Mouse (Mus musculus) monocyte, adult 5-6 weeks (primary cell): Measurements from ENCODE around the gene Calm4. TPM values are rescaled to one million over a fixed set of nuclear protein-coding genes. Genes with fewer than 3 reads are reported as not detected.

Experiments used
- total RNA-seq: library from RNA; stranded (forward); fragments of 200-1000, 200-491, 200-594 nt; gene quantifications from 3 replicates; pipeline ENCODE4 v1.2.3, GENCODE M21; 2017

Gene Calm4
- total RNA-seq, 1 experiment from 2014 or later = not detected

Other genes with a start within 250 kb of the Calm4 start
- 40.1 to 94.3 TPM (median 40.6 TPM) in 3 replicates for gene Fam208b, start 226.6 kb upstream of the Calm4 start, total RNA-seq
- 11.3 to 47.5 TPM (median 22.3 TPM) in 3 replicates for gene Asb13, start 203.7 kb upstream of the Calm4 start, total RNA-seq
- not detected in 3 replicates for gene Calml3, start 33.4 kb upstream of the Calm4 start, total RNA-seq
- not detected in 3 replicates for gene Calm5, start 16.4 kb downstream of the Calm4 start, total RNA-seq
- gene Net1, start 80.5 kb downstream of the Calm4 start, total RNA-seq = 24.7 to 34.8 TPM (median 25.9 TPM) in 3 replicates
- gene Tubal3, start 80.5 kb downstream of the Calm4 start, total RNA-seq = not detected in 3 replicates
- gene Ucn3, start 107.6 kb downstream of the Calm4 start, total RNA-seq = not detected in 3 replicates
- not detected in 3 replicates for gene Akr1c14, start 211.3 kb downstream of the Calm4 start, total RNA-seq